Mouse (Mus musculus) thymus, postnatal 4 days (tissue): ENCODE measurements around the gene Zfp654.

Source experiments
- DNase-seq: peaks from one replicate; pipeline ENCODE4 v3.0.0; 2021

The Zfp654 gene

GRCm38 (mm10) chr16:64852441-64852871 lies 1.0 kb upstream of the Zfp654 start:
- peak; percentile 75 for DNase-seq

DNA sequence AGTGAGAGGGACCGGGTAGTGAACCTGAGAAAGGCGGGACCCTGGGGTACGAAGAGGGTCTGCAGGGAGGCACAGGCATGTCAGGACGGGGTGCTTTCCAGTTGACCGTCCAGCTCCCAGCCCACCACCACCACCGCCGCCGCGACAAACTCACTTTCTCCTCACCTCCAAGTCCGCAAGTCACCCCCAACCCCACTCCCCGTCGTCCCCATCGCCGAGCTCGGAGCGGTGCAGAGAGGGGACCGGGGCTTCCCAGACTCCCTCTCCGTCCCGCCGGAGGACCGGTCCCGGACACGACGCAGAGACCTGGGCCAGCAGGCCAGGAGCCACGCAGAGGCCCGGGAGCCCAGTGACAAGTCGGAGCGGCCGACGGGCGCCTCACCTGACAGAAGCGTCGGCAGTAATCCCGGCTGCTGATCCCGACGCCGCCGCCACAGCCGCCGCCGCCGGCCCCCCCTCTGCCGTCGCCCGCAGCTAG lies 328 bp downstream of the Zfp654 start:
- DNase-seq: no peak

- DNase-seq: peak; percentile 67
Measured at GRCm38 (mm10) chr16:64850287-64851084, 966 bp downstream of the Zfp654 start.

DNA sequence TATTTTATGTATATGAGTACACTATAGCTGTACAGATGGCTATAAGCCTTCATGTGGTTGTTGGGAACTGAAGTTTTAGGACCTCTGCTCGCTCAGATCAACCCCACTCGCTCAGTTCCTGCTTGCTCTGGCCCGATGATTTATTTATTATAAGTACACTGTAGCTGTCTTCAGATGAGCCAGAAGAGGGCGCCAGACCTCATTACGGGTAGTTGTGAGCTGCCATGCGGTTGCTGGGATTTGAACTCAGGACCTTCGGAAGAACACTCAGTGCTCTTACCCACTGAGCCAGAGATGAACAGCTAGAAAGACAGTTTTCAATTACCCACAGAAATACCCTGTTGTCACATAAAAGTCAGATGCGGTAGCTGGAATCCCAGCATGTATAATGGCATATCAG lies 5.5 kb downstream of the Zfp654 start:
- peak; percentile 56 for DNase-seq

DNA sequence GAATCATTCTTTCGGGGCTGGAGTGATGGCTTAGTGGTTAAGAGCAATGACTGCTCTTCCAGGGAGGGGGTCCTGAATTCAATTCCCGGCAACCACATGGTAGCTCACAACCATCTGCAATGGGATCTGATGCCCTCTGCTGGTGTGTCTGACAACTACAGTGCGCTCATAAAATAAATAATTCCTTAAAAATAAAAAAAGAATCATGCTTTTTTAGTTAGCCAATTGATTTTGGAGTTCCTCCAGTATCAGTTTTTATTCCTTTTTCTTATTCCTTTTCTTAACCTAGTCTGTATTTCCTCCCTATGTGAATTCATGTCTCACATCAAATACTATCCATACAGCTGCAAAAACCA lies 9.1 kb downstream of the Zfp654 start:
- no peak for DNase-seq

DNA sequence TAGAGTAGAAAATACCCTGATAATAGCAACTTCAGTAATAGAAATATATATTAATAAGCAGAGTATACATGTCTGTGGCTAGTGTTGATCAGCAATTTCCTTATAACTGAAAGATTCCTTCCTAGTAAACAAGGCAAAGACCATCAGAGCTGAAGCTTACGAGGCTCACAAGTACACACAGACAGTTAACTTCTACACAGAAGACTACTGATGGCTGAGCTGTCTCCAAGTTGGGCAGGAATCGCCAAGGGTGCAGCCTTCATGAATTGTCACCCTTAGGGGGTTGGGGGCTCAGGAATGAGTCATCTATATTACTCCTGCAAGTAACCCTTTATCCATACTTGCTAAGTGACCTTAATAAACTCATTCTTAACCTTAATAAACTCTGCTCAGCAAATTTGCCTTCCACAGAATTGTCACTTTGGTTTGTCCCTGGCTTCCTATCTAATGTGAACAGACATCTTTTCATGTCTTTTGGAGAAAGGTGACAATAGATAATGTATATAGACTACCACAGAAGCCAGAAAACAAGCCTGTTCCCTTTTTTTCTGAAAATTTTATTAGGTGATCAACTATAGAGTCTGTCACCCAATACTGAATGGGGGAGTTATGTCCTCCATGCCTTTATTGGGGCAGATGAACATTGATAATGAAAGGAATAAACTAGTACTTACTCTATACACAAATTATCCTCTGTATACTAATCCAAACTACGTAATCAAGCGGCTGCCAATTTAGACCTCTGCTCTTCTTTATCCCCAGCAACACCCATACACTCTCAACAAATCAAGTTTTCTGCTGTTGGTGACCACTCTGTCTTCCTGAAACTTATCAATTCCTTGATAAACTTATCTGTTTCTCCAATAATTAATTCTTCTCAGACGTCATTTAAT lies 9.7 kb downstream of the Zfp654 start:
- DNase-seq: no peak

GRCm38 (mm10) chr16:64836709-64837108 lies 14.7 kb downstream of the Zfp654 start:
- no peak for DNase-seq

DNA sequence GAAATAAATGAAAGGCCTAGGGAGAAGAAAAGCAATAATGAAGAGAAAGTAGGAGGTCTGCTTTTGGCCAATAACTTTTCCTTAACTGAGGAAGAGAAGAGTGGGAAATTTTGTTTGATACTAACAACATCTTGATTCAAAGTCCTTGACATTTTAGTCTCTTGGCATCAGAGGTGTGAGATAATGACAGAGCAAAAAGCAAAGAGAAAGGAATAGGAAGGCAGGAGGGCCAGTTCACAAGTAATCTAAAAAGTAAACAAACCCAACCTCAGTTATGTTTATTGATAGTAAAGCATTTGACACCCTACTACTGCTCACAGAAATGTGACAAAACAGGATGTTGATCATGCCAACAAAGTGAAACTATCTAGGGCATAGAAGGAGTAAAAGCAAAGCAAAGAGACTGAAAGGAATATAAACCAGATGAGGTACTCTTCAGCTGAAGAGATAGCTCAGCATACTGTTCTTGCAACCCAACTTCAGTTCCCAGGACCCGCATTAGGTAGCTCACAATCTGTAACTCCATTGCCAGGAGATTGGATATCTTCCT lies 15.4 kb downstream of the Zfp654 start:
- DNase-seq: no peak

GRCm38 (mm10) chr16:64830291-64830690 lies 21.2 kb downstream of the Zfp654 start:
- no peak for DNase-seq

DNA sequence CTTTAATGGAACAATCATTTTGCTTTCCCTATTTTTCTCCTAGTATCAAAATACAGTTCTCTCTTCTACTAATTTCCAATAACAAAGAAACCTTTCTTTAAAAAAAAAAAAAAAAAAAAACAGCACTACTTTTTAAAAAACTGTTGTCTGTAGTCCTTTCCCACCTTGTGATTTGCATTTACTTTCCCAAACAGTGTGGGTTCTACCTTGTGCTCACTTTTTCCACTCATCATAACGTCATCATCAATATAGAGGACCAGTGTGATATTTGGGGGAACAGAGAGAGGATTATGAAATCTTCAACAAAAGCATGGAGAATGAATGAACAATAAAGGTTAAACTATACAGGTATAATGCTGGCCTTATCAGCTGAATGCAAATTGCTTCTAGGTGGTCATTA lies 27.0 kb downstream of the Zfp654 start:
- DNase-seq: no peak

DNA sequence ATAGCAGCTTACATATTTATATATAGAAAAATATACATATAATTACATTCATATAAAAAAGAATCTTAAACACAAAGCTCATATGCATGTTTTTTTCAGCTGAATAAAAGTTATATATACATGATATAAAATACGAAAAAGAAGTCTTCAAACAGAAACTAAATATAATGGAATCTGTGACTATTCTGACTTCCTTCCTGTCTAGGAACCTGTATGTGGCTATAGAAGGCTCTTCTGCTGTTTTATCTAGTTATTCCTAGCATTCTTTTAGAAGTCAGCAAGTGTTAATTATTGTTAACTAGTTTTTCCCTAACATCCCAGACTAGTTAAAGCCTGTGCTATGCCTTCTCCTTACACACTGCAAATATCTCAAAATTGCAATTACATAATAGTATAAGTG lies 27.6 kb downstream of the Zfp654 start:
- DNase-seq: no peak

DNA sequence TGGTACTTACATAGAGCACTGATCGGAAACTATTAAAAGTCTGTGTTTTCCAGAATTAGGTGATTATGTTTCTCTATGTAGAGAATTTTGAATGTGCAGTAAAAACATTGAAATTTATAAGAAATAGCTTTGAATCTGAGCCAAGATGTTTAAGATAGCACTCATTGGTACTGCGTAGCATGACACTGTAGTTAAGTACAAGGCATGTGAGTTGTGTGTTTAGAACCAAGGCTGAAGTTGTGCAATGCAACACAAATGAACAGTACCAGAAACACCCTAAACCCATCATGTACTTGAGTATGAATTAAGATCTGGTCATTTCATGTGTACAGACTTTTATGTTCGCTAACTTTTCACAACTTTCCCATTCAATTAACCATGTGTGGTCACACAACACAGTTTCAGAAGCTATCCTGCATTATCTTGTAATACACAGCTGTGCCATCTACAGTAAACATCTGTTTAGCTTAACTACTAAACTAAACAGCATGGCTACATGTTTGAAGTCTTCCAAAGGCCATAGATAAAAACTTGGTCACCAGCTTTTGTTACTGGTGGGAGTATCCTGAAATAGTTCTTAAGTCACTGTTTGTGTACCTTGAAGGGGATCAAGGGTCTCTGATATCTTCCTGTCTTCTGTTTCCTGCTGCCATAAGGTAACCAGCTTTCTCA lies 34.2 kb downstream of the Zfp654 start:
- DNase-seq: no peak

DNA sequence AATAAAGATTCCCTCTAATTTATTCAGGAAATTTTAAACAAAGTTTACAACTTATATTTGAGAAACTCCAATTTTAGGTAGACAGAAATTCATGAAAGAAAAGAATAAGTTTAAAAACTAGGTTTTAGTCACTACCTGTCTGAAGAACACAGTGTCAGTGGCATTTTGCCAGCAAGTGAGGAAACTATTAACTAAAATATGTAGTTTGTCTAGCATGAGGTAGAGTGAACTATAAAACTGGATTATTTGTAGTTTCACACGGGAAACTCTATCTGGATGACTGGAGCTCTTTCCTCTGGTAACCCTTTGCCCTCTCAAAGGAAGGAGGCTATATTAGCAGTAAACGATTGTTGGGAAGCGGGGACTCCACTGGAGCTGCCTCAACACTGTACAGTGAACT lies 48.4 kb downstream of the Zfp654 start:
- DNase-seq: no peak

DNA sequence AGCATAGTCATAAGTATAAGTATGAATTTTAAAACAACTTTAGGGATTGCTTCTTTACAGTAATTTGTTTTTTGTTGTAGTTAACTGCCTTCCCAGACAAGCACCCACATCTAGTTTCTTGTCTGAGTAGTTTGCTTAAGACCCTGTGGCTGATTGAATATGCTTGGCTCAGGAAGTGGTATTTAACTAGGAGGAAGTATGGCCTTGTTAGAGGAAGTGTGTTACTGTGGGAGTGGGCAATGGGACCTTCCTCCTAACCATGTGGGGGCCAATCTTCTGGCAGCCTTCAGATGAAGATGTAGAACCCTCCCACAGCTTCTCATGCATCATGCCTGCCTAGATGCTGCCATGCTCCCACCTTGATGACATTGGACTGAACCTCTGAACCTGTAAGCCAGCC lies 49.8 kb downstream of the Zfp654 start:
- no peak for DNase-seq

DNA sequence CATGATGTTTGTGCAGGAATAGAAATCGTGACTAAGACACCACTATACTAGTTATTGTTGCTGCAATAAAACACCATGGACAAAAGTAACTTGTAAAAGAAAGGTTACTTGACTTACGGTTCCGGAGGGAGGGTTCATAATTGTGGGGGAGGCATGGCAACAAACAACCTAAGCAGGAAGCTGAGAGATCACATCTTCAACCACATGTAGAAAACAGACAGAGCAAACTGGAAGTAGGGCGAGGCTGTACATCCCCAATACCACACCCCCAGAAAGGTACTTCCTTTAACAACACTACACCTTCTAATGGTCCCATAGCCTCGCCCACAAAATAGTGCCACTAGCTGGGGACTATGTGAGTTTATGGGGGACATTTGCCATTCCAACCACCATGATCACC lies 51.1 kb downstream of the Zfp654 start:
- no peak for DNase-seq

- no peak for DNase-seq
Measured at GRCm38 (mm10) chr16:64794802-64795201, 56.6 kb downstream of the Zfp654 start.

DNA sequence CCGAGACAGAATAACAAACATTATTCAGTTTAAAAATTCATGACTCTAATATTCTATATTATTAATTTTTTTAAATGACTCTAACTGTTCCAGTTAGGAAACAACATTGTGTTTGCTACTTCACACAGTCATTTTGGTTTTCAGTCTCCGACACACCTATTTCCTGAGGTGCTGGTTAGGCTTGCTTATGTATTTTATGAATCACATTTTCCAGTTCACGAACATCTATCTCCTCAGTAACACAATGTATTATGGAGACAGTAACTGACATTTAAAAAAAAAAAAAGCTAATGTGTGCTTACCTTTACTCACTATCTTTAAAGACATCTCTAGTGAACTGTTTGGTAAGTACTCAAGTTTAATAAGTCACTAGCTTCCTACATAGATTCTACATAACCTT lies 61.7 kb downstream of the Zfp654 start:
- no peak for DNase-seq

DNA sequence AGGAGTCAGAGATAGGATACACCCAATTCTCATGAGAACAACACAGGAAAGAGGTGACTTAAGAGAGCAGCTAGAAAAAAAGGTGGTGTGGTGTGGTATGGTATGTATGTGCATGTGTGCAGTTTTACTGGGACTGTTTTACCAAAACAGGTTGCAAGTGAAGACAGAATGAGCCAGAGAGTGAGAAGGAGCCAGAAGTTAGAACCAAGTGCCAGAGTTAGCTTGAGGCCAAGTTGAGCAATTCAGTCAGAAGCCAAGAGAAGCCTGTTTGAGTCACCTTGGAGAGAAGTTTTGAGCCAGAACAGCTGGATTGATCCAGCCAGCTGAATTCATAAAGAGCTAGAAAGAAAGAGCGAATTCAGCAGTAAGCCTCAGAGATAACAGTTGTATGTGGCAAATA lies 75.9 kb downstream of the Zfp654 start:
- no peak for DNase-seq

DNA sequence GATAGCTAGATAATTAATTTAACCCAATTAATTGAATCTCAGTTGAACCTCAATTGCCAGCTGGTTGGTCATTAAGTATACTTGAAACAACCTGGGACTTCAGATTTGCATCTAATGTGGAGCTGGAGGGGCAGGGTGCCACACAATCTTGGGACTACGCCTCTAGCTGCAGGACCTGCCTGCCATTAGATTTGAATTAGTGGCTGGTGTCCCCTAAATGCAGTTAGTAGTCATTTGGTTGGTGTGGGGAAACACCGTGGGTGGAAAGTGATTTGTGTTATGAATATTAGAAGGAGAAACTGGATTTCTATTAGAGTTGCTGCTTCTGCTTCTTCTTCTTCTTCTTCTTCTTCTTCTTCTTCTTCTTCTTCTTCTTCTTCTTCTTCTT lies 80.0 kb downstream of the Zfp654 start:
- no peak for DNase-seq

DNA sequence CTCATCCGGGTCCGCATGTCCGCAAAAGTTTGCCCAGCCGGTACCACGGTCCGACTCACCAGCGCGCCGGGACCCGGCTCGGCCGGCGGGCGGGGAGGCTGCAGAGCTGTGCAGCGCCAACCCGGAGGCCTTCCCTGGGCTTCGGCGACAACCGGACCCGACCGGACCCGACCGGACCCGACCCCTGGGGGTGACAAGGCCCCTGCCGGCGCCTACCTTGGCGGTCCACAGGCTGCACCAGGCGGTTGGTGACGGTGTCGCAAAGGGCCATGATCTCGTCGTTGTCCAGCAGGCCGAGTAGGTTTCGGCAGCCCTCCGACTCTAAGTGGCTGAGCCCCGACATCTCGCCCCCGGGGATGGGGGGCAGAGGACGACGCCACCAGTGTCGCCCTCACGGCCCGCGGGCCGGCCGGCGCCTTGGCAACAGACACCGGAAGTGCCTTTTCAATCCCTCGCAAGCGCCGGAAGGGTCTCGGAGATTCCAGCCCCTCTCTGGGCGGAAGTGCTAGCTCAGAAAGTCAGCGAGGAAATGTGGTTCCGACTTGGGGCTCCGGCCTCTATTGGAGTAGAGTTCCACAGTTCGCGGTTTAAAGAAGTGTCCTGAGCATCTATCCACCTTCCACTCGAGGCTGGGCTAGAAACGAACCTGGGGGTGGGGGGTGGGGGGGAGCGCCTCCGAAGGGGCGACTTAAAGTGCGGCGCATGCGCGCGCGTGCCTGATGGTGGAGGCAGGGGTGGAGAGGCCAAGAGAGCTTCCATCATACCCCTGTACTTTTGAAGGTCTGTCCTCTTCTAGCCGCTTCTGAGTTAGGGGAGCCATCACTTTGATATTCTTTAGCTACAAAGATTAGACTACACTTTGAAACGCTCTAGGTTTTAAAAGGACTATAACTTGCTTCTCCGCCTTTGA lies 80.7 kb downstream of the Zfp654 start, which contains the start of gene 4930453N24Rik:
4930453N24Rik (minus strand) TSS at position 641 of the 910 bp plus-strand sequence.
- peak; percentile 80 for DNase-seq

- DNase-seq: no peak
Measured at GRCm38 (mm10) chr16:64766696-64767300, 84.7 kb downstream of the Zfp654 start.

DNA sequence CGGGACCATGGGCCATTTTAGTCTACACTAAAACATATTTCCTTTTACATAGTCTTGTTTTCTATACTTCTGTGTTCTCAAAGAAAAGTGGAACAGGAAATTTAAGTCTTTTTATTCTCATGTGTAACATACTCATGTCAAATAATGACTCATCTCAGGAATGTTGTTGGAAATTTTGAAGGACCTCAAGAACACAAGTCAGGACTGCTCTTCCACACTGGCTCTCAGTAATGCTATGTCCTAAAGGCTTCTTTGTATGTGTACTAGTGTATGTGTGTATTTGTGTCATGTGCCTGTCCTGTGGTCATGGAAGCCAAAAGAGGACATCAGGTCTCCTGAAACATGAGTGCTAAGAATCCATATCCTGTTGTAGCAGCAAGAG lies 92.2 kb downstream of the Zfp654 start:
- no peak for DNase-seq
